Mouse (Mus musculus) kidney, adult 2 months (tissue): Measurements from ENCODE around the gene Panx1. TPM values are rescaled to one million over a fixed set of nuclear protein-coding genes. Genes with fewer than 3 reads are reported as not detected.

Source experiments
- DNase-seq: peaks from one replicate; pipeline ENCODE4 v3.0.0; 2021
- H3K27ac ChIP-seq: fragments of 200-500 bp; 2 replicates; pipeline ENCODE4 v1.5.1; 2012; ENCODE audit warnings: low read depth, low read length, control low read depth, inconsistent platforms; ENCODE audit not compliant: insufficient read depth
- H3K27me3 ChIP-seq: fragments of 200-500 bp; replicated peaks from 2 replicates; pipeline ENCODE4 v1.6.1; 2012; ENCODE audit warnings: mild to moderate bottlenecking, moderate library complexity, low read length, inconsistent platforms; ENCODE audit not compliant: control insufficient read depth, insufficient read depth
- H3K36me3 ChIP-seq: fragments of 200-500 bp; 2 replicates; pipeline ENCODE4 v1.6.1; 2012; ENCODE audit warnings: mild to moderate bottlenecking, moderate library complexity, low read length, inconsistent platforms; ENCODE audit not compliant: control insufficient read depth, insufficient read depth
- H3K4me1 ChIP-seq: fragments of 200-500 bp; 2 replicates; pipeline ENCODE4 v1.6.1; 2011; ENCODE audit warnings: low read length; ENCODE audit not compliant: control insufficient read depth, insufficient read depth
- H3K4me3 ChIP-seq: fragments of 200-500 bp; 2 replicates; pipeline ENCODE4 v1.5.1; 2011; ENCODE audit warnings: mild to moderate bottlenecking, low read depth, low read length, control low read depth; ENCODE audit not compliant: insufficient read depth
- CTCF ChIP-seq: fragments of 200-500 bp; conservative IDR thresholded peaks from 2 replicates; pipeline ENCODE4 v1.5.1; 2011; ENCODE audit warnings: low read depth, mild to moderate bottlenecking, control low read depth, low read length, moderate library complexity, mixed read lengths; ENCODE audit not compliant: insufficient read depth, insufficient read length
- POLR2A ChIP-seq: fragments of 200-500 bp; IDR thresholded peaks from one replicate; pipeline ENCODE4 v1.6.1; 2011; ENCODE audit warnings: low read depth, low read length, control low read depth
- WGBS: fragments of 180-500 bp; shearing (Covaris S2); methylation state at CpG from one replicate; pipeline ENCODE4 v1.1.7; 2018; 5-methylcytosine and 5-hydroxymethylcytosine counted together
- polyA plus RNA-seq: library from polyadenylated mRNA; depleted of rRNA; stranded (reverse); fragments of >200 nt; gene quantifications from 2 replicates; pipeline ENCODE4 v1.2.3, GENCODE M21; 2012

Gene Panx1
- polyA plus RNA-seq, 1 experiment, result 7.3 TPM

DNA sequence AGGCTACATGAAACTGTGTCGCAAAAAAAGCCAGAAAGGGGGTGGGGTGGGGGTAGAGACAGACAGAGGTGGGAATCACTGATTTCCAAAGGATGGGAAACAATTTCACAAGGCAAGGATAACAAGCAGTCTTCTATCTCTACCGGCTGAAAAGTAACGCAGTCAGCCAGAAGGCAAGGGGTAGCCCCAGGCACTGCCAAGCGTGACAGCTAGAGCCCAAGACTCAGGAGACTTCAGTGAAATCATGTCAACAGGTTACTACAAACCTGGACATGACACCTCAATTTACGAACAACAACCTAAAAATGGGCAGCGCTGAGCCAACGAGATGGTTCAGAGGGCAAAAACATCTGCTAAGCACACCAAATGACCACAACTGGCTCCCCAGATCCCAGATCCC is 9.3 kb downstream of the Panx1 start:
- H3K4me3 ChIP-seq, result no peak overlapping the region
- DNase-seq, result no peak
- WGBS, result 92% methylated on average over 7 of the region's 7 CpGs
- no peaks in the 10 kb centered on the region for H3K36me3 ChIP-seq
- no peak overlapping the region for H3K27ac ChIP-seq
- no peaks in the 10 kb centered on the region for H3K27me3 ChIP-seq
- TF ChIP-seq CTCF (no peak), POLR2A (no peak)
- no peaks in the 10 kb centered on the region for H3K4me1 ChIP-seq

DNA sequence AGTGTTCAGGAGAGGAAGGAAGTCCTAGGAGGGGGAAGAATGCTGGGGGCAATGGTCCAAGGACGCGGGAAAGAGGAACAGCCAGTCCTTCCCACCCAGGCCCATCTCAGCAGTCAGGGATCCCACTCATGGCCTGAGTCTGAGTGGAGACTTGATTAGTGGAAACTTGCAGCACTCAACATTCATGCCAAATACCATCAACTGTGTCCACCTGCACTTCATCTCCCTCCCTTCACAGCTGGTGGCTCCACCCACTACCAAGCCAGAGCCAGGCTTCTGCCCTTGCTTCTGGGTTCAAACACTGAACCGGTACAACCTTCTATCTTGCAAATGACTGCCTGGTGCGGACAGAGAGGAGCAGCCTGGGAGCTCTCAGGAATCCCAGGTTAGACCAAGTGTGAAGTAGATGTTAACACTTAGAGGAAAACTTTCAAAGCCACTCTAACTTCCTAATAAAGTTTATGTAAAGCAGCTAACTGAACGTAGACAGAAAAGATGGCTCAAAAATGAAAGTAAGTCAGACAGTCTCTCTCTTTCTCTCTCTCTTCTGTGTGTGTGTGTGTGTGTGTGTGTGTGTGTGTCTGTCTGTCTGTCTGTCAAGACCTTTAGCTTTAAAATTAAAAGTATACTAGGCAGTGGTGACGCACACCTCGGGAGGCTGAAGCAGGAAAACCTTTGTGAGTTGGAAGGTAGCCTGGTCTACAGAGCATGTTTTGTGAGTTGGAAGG is 10.6 kb downstream of the Panx1 start:
- Histone ChIP-seq H3K27ac (no peak overlapping the region), H3K4me1 (no peaks in the 10 kb centered on the region), H3K27me3 (no peaks in the 10 kb centered on the region), H3K36me3 (no peaks in the 10 kb centered on the region), H3K4me3 (no peak overlapping the region)
- TF ChIP-seq POLR2A (no peak), CTCF (no peak)
- DNase-seq, result peak; percentile 24
- WGBS, result 60% methylated on average over 7 of the region's 7 CpGs

GRCm38 (mm10) chr9:15033568-15034160 is 11.6 kb downstream of the Panx1 start:
- WGBS, result 67% methylated on average over 5 of the region's 5 CpGs
- peak; percentile 42 for DNase-seq
- H3K4me1 ChIP-seq, result no peaks in the 10 kb centered on the region
- peak; percentile 62 for TF ChIP-seq CTCF
- TF ChIP-seq POLR2A, result no peak
- H3K36me3 ChIP-seq, result no peaks in the 10 kb centered on the region
- no peaks in the 10 kb centered on the region for H3K27me3 ChIP-seq
- no peak overlapping the region for H3K4me3 ChIP-seq
- no peak overlapping the region for H3K27ac ChIP-seq

GRCm38 (mm10) chr9:15032797-15033196 is 12.5 kb downstream of the Panx1 start:
- Histone ChIP-seq H3K4me1 (no peaks in the 10 kb centered on the region), H3K27ac (no peak overlapping the region), H3K4me3 (no peak overlapping the region), H3K36me3 (no peaks in the 10 kb centered on the region), H3K27me3 (no peaks in the 10 kb centered on the region)
- no peak for DNase-seq
- 87% methylated on average over 4 of the region's 4 CpGs for WGBS
- TF ChIP-seq POLR2A, result no peak
- TF ChIP-seq CTCF, result no peak

GRCm38 (mm10) chr9:15030771-15031170 is 14.5 kb downstream of the Panx1 start:
- no peak for TF ChIP-seq CTCF
- Histone ChIP-seq H3K36me3 (no peaks in the 10 kb centered on the region), H3K4me3 (no peak overlapping the region), H3K27me3 (no peaks in the 10 kb centered on the region), H3K4me1 (no peaks in the 10 kb centered on the region), H3K27ac (no peak overlapping the region)
- DNase-seq, result peak; percentile 43
- WGBS, result 74% methylated on average over 8 of the region's 8 CpGs

GRCm38 (mm10) chr9:15029025-15029727 is 16.1 kb downstream of the Panx1 start:
- Histone ChIP-seq H3K36me3 (no peaks in the 10 kb centered on the region), H3K27me3 (no peaks in the 10 kb centered on the region), H3K27ac (no peak overlapping the region), H3K4me1 (no peaks in the 10 kb centered on the region), H3K4me3 (no peak overlapping the region)
- WGBS, result 67% methylated on average over 5 of the region's 5 CpGs
- peak; percentile 45 for DNase-seq
- TF ChIP-seq CTCF (peak; percentile 85), POLR2A (no peak)

DNA sequence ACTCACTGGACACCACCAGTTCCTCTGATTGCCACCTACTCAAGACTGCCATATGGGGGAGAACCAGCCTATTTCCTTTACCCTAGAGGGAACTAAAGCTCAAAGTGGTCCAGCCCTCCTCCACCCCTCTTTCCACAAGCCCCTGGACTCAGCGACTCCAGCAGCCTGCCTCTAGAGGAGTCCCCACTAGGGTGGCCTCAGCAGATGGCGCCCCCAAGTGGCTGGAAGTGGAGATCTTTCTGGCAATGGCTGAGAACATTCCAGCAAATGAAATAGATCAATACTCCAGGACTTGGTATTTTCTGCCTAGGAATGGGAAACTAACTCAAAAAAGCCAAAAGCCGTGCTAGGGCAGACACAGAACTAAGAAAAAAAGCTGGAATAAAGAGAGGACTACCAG is 17.6 kb downstream of the Panx1 start:
- H3K4me3 ChIP-seq, result no peak overlapping the region
- H3K27ac ChIP-seq, result no peak overlapping the region
- H3K36me3 ChIP-seq, result no peaks in the 10 kb centered on the region
- H3K27me3 ChIP-seq, result no peaks in the 10 kb centered on the region
- H3K4me1 ChIP-seq, result no peaks in the 10 kb centered on the region
- no peak for TF ChIP-seq POLR2A
- 0 out of 2 replicates have a peak, but pooled peaks have one; percentile 6 for TF ChIP-seq CTCF
- DNase-seq, result no peak
- WGBS, result 67% methylated on average over 3 of the region's 3 CpGs
